Mouse (Mus musculus) midbrain, embryonic 14.5 days (tissue): ENCODE measurements around the gene Serinc4. TPM values are rescaled to one million over a fixed set of nuclear protein-coding genes. Genes with fewer than 3 reads are reported as not detected.
A peak's percentile ranks its signal among the peaks of the same experiment; 100 is the strongest.
"Not testable (repeated sequence)": the region's sequence is repeated elsewhere in the genome, so short reads cannot be mapped to it uniquely, and the experiment has no call there.

Experiments
- ATAC-seq: fragments of 200-750 bp; cut with Nextera tagmentation; 2 replicates; pipeline ENCODE4 v1.8.0; 2017; ENCODE audit warnings: moderate number of reproducible peaks, moderate library complexity; ENCODE audit not compliant: low FRiP score, low TSS enrichment
- DNase-seq: peaks from one replicate; pipeline ENCODE4 v3.0.0-alpha.2; 2015
- H3K27ac ChIP-seq: fragments of 300-500 bp; sonication (generic); replicated peaks from 2 replicates; pipeline ENCODE4 v1.5.1; 2014; ENCODE audit warnings: mild to moderate bottlenecking, low read depth, low read length, moderate library complexity
- H3K27me3 ChIP-seq: fragments of 300-500 bp; sonication (generic); 2 replicates; pipeline ENCODE4 v1.6.1; 2014; ENCODE audit warnings: low read length, control low read depth, mixed read lengths; ENCODE audit not compliant: control insufficient read depth, insufficient read depth
- H3K36me3 ChIP-seq: fragments of 300-500 bp; sonication (generic); 2 replicates; pipeline ENCODE4 v1.6.1; 2014; ENCODE audit warnings: low read length, control low read depth; ENCODE audit not compliant: control insufficient read depth, insufficient read depth
- H3K4me1 ChIP-seq: fragments of 300-500 bp; sonication (generic); 2 replicates; pipeline ENCODE4 v1.6.1; 2014; ENCODE audit warnings: mild to moderate bottlenecking, antibody characterized with exemption, low read length, control low read depth; ENCODE audit not compliant: control insufficient read depth, insufficient read depth
- H3K4me2 ChIP-seq: fragments of 300-500 bp; sonication (generic); 2 replicates; pipeline ENCODE4 v1.6.1; 2014; ENCODE audit warnings: mild to moderate bottlenecking, low read length, moderate library complexity
- H3K4me3 ChIP-seq: fragments of 300-500 bp; sonication (generic); replicated peaks from 2 replicates; pipeline ENCODE4 v1.5.1; 2014; ENCODE audit warnings: low read depth, low read length
- H3K9ac ChIP-seq: fragments of 300-500 bp; sonication (generic); replicated peaks from 2 replicates; pipeline ENCODE4 v1.6.1; 2014; ENCODE audit warnings: mild to moderate bottlenecking, low read length, moderate library complexity
- H3K9me3 ChIP-seq: fragments of 300-500 bp; sonication (generic); 2 replicates; pipeline ENCODE4 v1.6.1; 2016; ENCODE audit warnings: low read length, control low read depth, mixed read lengths; ENCODE audit not compliant: control insufficient read depth
- WGBS: fragments of 180-500 bp; shearing (Covaris S2); extraction: QIAGEN DNeasy Blood & Tissue Kit; methylation state at CpG from one replicate; pipeline ENCODE4 v1.1.7; 2014; 5-methylcytosine and 5-hydroxymethylcytosine counted together
- polyA plus RNA-seq: library from polyadenylated mRNA; unstranded; fragments of >200 nt; fragmentation: Nextera tagmentation; extraction: Ambion mirVana; gene quantifications from 2 replicates; pipeline ENCODE4 v1.2.1, GENCODE M21; 2014

Serinc4 gene
- polyA plus RNA-seq: 1.8 TPM in 2 replicates

DNA sequence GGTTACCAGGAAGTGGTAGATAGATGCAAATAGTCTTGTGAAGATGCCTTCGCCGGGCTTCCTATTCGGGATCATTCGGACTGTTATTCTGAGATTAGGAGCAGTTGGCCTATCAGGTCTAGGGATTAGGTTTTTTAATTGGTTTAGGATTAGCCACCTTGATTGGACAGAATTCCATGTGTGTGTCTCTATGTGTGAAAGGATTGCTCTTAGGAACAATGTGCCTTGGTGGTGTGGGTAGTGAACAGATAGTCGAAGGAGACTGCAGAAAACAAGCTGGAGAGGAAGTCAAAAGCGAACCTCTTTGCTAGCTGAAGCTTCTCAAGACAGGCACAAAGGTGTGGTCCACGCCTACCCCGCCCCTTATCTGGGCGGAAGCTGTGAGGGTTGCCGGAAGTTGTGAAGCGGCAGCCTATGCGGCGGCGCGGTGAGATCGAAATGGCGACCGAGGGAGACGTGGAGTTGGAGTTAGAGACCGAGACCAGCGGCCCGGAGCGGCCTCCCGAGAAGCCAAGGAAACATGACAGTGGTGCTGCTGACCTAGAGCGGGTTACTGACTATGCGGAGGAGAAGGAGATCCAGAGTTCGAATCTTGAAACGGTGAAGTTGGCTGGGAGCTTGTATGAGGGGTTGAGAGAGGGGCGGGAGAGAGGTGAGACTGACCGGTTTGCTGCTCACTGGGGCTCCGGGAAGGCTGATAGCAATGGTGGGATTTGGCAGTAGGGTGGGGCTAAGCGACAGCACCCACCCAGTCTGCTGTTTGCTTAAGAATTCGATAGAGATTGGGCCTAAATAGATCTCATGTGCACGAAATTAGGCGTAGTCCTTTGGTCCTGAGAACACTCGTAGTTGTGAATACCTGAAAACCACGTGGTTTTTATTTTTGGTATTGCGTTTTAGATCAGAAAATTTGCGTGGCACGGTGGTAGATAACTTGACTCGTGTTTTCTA lies at the start of gene Serinc4:
Serinc4 (minus strand) TSS at position 90 of the 951 bp plus-strand sequence.
- peak within 1 kb of the TSS; percentile 65 for H3K4me3 ChIP-seq
- WGBS: 3% methylated on average over 41 of the region's 41 CpGs

DNA sequence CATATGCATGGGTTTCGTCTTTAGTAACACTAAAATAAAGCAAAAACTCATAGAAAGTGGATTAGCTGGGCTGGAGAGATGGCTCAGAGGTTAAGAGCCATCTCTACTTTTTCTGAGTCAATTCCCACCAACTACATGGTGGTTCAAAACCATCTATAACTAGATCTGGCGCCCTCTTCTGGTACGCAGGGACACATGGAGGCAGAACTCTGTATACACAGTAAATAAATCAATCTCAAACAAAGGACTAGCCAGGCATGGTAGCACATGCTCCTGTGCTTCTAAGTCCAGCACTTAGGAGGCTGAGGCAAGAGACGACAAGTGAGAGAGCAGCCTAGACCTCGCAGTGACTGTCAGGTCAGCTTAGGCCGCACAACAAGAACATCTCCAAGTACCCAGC lies 45.0 kb upstream of the Serinc4 start:
- H3K4me3 ChIP-seq, H3K27me3 ChIP-seq, H3K36me3 ChIP-seq, DNase-seq, ATAC-seq, H3K27ac ChIP-seq, H3K4me2 ChIP-seq, H3K9ac ChIP-seq, H3K9me3 ChIP-seq, H3K4me1 ChIP-seq: not testable (repeated sequence)
- 75% methylated on average over 2 of the region's 6 CpGs for WGBS

More for the DNA sequence above, at the start of gene Serinc4:
- H3K4me1 ChIP-seq: peaks cover 12% of the 10 kb centered on the region
- peaks cover 40% of the 10 kb centered on the region for H3K36me3 ChIP-seq
- H3K9ac ChIP-seq: peak within 1 kb of the TSS; percentile 68
- peak within 1 kb of the TSS; percentile 78 for H3K27ac ChIP-seq
- peak within 1 kb of the TSS; percentile 72 for H3K4me2 ChIP-seq
- peak; percentile 94 for ATAC-seq
- H3K9me3 ChIP-seq: no peaks in the 10 kb centered on the region
- H3K27me3 ChIP-seq: no peaks in the 10 kb centered on the region
- peak; percentile 92 for DNase-seq

DNA sequence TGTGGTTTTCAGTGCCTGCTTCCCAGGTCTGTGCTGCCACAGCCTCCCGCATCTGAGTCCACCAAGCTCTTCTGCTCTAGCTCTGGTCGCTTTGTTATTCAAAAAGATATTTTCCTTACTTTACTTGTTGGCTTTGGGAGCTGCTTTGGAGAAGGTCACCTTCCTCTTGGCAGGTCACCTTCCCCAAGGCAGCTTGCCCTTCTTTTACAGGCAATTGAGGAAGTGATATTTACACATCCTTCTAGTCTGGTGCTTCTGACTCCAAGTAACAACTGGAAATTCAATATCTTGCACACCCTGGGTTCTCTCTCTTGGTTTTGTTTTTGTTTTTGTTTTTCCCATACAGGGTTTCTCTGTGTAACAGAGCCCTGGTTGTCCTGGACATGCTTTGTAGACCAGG lies 27.8 kb upstream of the Serinc4 start:
- WGBS: 77% methylated on average over 1 of the region's 2 CpGs
- not testable (repeated sequence) for H3K4me2 ChIP-seq, H3K4me1 ChIP-seq, ATAC-seq, H3K36me3 ChIP-seq, H3K9me3 ChIP-seq, DNase-seq, H3K4me3 ChIP-seq, H3K9ac ChIP-seq, H3K27ac ChIP-seq, H3K27me3 ChIP-seq

DNA sequence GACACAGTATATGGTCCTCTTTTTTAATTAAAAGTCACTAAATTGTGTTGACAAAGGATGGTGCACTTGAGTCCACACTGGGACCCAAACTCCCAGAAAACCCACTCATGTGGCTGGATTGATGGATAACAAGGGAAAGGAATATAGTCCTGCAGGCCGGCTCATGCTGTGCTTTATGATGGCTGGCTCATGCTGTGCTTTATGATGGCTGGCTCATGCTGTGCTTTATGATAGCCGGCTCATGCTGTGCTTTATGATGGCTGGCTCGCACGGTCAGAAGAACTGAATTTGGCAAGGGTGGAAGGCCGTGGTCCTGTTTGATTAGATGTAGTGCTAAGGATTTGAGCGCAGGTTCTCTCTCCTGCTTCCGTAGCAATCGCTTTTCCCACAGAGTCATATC lies 27.0 kb upstream of the Serinc4 start:
- H3K27me3 ChIP-seq: no peaks in the 10 kb centered on the region
- H3K9ac ChIP-seq: no peak overlapping the region
- no peak overlapping the region for H3K27ac ChIP-seq
- H3K36me3 ChIP-seq: no peaks in the 10 kb centered on the region
- no peaks in the 10 kb centered on the region for H3K9me3 ChIP-seq
- DNase-seq: no peak
- H3K4me2 ChIP-seq: no peak overlapping the region
- no peak overlapping the region for H3K4me3 ChIP-seq
- WGBS: 44% methylated on average over 8 of the region's 8 CpGs
- no peaks in the 10 kb centered on the region for H3K4me1 ChIP-seq
- no peak for ATAC-seq

DNA sequence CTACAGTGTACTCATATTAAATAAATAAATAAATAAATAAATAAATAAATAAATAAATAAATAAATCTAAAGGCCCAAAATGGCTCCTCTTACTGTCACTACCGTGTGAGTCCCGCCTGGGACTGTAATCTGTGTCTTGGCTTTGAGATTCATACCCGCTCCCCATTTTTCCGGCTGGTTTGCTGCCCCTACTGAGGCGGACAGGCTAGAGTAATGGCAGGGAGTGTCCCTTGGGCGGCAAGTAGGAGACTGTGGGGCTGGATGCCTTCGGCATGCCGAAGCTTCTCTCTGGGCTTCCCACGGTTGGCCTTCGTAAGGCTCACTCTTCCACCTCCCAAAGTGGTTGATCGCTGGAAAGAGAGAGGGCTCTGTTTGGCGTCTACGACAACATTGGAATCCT lies 24.3 kb upstream of the Serinc4 start:
- not testable (repeated sequence) for H3K9me3 ChIP-seq, H3K4me3 ChIP-seq, ATAC-seq, H3K9ac ChIP-seq, DNase-seq, H3K4me2 ChIP-seq, H3K27me3 ChIP-seq, H3K36me3 ChIP-seq, H3K4me1 ChIP-seq, H3K27ac ChIP-seq
- WGBS: 92% methylated on average over 13 of the region's 13 CpGs

DNA sequence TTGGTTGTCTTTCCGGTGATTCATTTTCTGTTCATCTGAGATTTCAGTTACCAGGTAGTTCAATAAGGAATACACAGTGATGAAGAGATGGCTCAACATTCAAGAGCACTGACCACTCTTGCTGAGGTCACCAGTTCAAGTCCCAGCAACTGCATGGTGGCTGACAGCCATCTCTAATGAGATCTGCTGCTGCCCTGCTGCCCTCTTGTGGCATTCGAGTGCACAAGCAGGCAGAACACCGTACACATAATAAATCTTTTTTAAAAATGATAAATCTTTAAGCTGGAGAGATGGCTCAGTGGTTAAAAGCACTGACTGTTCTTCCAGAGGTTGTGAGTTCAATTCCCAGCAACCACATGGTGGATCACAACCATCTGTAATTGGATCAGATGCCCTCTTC lies 23.9 kb upstream of the Serinc4 start:
- ATAC-seq (no peak), DNase-seq (no peak)
- no peak overlapping the region for H3K27ac ChIP-seq
- no peaks in the 10 kb centered on the region for H3K4me1 ChIP-seq
- no peak overlapping the region for H3K9ac ChIP-seq
- 61% methylated on average over 3 of the region's 3 CpGs for WGBS
- H3K4me2 ChIP-seq: no peak overlapping the region
- H3K27me3 ChIP-seq: no peaks in the 10 kb centered on the region
- no peaks in the 10 kb centered on the region for H3K9me3 ChIP-seq
- H3K4me3 ChIP-seq: no peak overlapping the region
- H3K36me3 ChIP-seq: no peaks in the 10 kb centered on the region

DNA sequence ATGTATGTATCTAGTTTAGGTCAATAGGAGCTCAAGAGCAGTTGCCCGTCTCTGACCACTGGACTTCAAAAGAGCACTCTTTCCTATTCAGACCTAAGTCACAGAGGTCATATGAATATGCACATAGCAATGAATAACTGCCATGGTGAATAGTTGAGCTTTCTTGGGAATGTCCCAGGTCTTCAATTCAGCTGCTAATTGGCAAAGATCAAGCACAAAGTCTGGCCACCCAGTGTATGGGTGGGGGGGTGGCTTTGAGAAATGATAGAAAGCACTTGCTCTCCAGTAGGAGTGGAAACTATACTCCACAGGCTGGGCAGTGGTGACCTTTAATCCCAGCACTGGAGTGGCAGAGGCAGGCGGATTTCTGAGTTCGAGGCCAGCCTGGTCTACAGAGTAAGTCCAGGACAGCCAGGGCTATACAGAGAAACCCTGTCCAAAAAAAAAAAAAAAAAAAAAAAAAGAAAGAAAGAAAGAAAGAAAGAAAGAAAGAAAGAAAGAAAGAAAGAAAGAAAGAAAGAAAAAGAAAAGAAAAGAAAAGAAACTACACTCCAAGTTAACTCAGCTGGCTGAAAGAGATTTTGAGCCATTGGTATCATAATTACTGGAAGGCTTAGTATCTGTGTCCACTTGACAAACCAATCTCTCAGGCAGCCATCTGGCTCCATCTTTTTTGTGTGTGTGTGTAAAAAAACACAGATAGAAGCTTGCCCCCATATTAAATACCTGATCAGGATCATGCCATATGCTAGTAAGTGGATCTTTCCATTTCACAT lies 21.1 kb upstream of the Serinc4 start:
- H3K9ac ChIP-seq: no peak overlapping the region
- ATAC-seq (no peak), DNase-seq (no peak)
- H3K4me2 ChIP-seq: no peak overlapping the region
- H3K27me3 ChIP-seq: no peaks in the 10 kb centered on the region
- no peak overlapping the region for H3K4me3 ChIP-seq
- H3K36me3 ChIP-seq: no peaks in the 10 kb centered on the region
- H3K27ac ChIP-seq: no peak overlapping the region
- no peaks in the 10 kb centered on the region for H3K4me1 ChIP-seq
- H3K9me3 ChIP-seq: no peaks in the 10 kb centered on the region
- 75% methylated on average over 3 of the region's 3 CpGs for WGBS

DNA sequence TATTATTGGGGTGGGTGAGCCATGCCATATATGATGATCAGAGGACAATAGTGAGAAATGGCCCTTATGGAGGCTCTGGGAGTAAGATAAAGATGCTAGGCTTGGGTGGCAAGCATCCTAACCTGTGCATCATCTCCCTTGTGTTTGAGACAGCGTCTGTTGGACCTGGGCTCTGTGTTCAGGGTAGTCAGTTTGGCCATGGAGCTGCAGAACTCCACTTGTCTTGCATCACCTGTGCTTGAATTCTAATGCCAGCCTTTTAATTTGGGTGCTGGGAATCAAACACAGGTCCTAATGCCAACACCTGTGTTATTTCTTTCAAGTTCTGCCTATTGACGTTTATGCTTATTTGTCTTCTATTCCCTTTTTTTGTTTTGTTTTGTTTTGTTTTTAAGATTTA lies 18.7 kb upstream of the Serinc4 start:
- ATAC-seq, H3K27ac ChIP-seq, H3K36me3 ChIP-seq, H3K4me3 ChIP-seq, H3K9ac ChIP-seq, DNase-seq, H3K27me3 ChIP-seq, H3K9me3 ChIP-seq, H3K4me1 ChIP-seq, H3K4me2 ChIP-seq: not testable (repeated sequence)
- 94% methylated on average over 2 of the region's 2 CpGs for WGBS
